Mouse (Mus musculus) lung, embryonic 16.5 days (tissue): ENCODE measurements around the gene Enah. TPM values are rescaled to one million over a fixed set of nuclear protein-coding genes. Genes with fewer than 3 reads are reported as not detected.

Experiments
- ATAC-seq: fragments of 200-750 bp; cut with Nextera tagmentation; 2 replicates; pipeline ENCODE4 v1.8.0; 2017; ENCODE audit warnings: low read depth, mild to moderate bottlenecking, moderate library complexity
- H3K27ac ChIP-seq: fragments of 300-500 bp; sonication (generic); 2 replicates; pipeline ENCODE4 v1.5.1; 2014; ENCODE audit warnings: mild to moderate bottlenecking, control low read depth, low read length
- H3K27me3 ChIP-seq: fragments of 300-500 bp; sonication (generic); 2 replicates; pipeline ENCODE4 v1.6.1; 2014; ENCODE audit warnings: low read depth, low read length, mixed read lengths; ENCODE audit not compliant: control insufficient read depth, insufficient read depth
- H3K36me3 ChIP-seq: fragments of 300-500 bp; sonication (generic); 2 replicates; pipeline ENCODE4 v1.6.1; 2014; ENCODE audit warnings: low read length; ENCODE audit not compliant: control insufficient read depth, insufficient read depth
- H3K4me1 ChIP-seq: fragments of 300-500 bp; sonication (generic); replicated peaks from 2 replicates; pipeline ENCODE4 v1.6.1; 2014; ENCODE audit warnings: low read length, mixed read lengths; ENCODE audit not compliant: control insufficient read depth, insufficient read depth
- H3K4me2 ChIP-seq: fragments of 300-500 bp; sonication (generic); 2 replicates; pipeline ENCODE4 v1.6.1; 2014; ENCODE audit warnings: low read depth, low read length, control low read depth
- H3K4me3 ChIP-seq: fragments of 300-500 bp; sonication (generic); 2 replicates; pipeline ENCODE4 v1.5.1; 2014; ENCODE audit warnings: mild to moderate bottlenecking, low read length, control low read depth
- H3K9ac ChIP-seq: fragments of 300-500 bp; sonication (generic); 2 replicates; pipeline ENCODE4 v1.6.1; 2014; ENCODE audit warnings: low read length, control low read depth
- H3K9me3 ChIP-seq: fragments of 300-500 bp; sonication (generic); 2 replicates; pipeline ENCODE4 v1.6.1; 2016; ENCODE audit warnings: low read length; ENCODE audit not compliant: control insufficient read depth
- WGBS: fragments of 180-500 bp; shearing (Covaris S2); extraction: QIAGEN DNeasy Blood & Tissue Kit; methylation state at CpG from one replicate; pipeline ENCODE4 v1.1.7; 2014; 5-methylcytosine and 5-hydroxymethylcytosine counted together
- polyA plus RNA-seq: library from polyadenylated mRNA; unstranded; fragments of >200 nt; fragmentation: Nextera tagmentation; extraction: Ambion mirVana; gene quantifications from 2 replicates; pipeline ENCODE4 v1.2.1, GENCODE M21; 2015

The Enah gene
- polyA plus RNA-seq, 1 experiment from 2014 or later, result 10.3 TPM

- H3K36me3 ChIP-seq, result no peaks in the 10 kb centered on the region
- H3K9ac ChIP-seq, result no peak overlapping the region
- ATAC-seq, result no peak
- no peaks in the 10 kb centered on the region for H3K9me3 ChIP-seq
- H3K27ac ChIP-seq, result no peak overlapping the region
- no peak overlapping the region for H3K4me2 ChIP-seq
- H3K4me1 ChIP-seq, result no peaks in the 10 kb centered on the region
- H3K4me3 ChIP-seq, result no peak overlapping the region
- H3K27me3 ChIP-seq, result no peaks in the 10 kb centered on the region
- 66% methylated on average over 5 of the region's 5 CpGs for WGBS
Measured at GRCm38 (mm10) chr1:182029989-182030649, 10.3 kb upstream of the Enah start.

DNA sequence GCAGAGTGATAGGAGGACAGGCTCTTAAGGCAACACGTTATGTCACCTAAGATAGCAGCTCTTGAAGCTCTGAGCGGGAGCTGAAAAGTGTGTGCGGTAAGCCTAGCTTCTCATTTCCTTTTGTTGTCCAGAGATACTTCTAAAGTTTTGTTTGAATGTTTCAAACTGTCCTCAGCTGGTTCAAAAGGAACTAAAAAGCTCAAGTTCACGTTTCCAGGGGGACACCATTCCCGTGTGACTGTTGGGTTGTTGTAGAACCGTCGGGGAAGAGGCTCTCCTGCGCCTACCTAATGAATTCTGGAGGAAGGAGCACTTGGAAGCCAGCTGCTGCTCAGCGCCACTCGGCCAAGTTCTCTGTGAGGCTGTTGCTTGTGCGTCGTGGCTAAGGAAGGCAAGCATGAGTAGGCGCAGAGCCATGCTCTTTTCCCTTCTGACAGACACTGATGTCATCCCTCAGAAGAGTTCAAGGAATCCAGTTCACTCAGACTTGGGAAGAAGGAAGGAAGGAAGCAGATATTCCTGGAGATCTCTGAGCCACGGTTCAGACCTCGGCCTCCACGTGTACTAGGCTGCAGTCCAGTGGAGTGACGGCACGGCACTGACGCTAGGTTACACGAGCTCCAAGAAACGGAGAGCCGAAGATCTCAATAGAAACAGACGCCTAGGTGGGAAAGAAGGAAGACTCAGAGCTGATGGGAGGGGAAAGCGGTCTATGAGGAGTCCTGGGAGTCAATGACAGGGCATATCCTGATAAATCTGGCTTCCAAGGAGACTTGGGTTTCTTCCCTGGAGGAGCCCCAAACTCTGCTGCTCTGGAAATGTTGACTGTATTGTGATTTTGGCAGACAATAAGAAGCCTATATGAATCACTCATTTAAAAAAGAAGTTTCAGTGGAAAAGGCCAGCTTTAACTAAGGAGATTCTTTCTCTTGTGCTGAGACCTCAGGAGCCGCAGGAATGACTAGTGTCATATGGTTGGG lies 8.7 kb upstream of the Enah start:
- Histone ChIP-seq H3K4me3 (no peak overlapping the region), H3K27ac (no peak overlapping the region), H3K4me1 (no peaks in the 10 kb centered on the region), H3K36me3 (no peaks in the 10 kb centered on the region), H3K27me3 (no peaks in the 10 kb centered on the region), H3K9ac (no peak overlapping the region), H3K4me2 (no peak overlapping the region), H3K9me3 (no peaks in the 10 kb centered on the region)
- no peak for ATAC-seq
- WGBS, result 69% methylated on average over 25 of the region's 25 CpGs

DNA sequence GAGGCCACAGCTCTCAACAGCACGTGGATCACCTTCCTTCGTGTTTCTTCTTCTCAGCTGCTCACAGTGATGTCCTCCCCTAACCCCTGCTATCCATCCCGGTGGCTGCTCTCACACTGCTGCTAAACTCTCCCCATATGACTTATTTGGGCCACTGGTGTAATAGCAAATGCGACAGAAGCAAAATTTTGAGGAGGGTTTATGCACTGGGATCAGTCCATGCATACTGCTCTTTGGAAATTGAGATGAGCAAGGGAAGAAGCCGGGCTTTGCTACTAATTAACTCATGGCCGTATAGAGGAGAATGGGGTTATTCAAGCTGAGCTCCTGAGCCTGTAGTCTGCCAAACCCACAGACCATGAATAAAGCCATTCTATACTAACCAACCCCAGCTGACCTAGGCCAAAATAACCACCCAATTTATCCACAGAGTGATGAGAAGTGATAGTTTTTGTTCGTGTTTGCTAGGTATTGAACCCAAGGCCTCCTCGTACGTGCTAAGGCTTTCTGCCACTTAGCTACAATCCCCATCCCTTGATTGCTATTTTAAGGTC lies 7.7 kb upstream of the Enah start:
- H3K36me3 ChIP-seq, result no peaks in the 10 kb centered on the region
- H3K27me3 ChIP-seq, result no peaks in the 10 kb centered on the region
- H3K9ac ChIP-seq, result no peak overlapping the region
- no peaks in the 10 kb centered on the region for H3K9me3 ChIP-seq
- no peak overlapping the region for H3K4me3 ChIP-seq
- no peak overlapping the region for H3K4me2 ChIP-seq
- no peak for ATAC-seq
- no peaks in the 10 kb centered on the region for H3K4me1 ChIP-seq
- 85% methylated on average over 9 of the region's 9 CpGs for WGBS
- no peak overlapping the region for H3K27ac ChIP-seq

DNA sequence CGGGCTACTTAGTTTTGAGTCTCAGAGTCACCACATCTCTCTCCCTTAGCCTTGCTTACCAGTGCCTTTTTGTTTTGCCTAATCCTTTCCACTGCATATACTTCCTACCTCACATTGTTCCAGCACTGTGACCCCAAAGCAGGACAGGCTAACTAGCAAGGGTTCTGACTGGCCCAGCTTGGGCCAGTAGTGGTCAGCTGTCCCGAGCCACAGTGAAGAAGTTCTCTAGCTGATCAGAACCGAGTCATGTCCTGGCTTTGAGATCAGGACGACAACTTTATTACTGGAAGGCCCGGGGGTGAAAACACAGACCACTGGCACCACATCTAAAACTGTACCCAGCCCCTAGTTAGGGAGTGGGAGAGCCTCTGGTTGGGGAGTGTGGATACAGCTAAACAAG lies 7.0 kb upstream of the Enah start:
- 91% methylated on average over 5 of the region's 5 CpGs for WGBS
- H3K36me3 ChIP-seq, result no peaks in the 10 kb centered on the region
- peaks cover 2% of the 10 kb centered on the region for H3K4me1 ChIP-seq

GRCm38 (mm10) chr1:182026120-182026519 lies 6.3 kb upstream of the Enah start:
- 60% methylated on average over 7 of the region's 7 CpGs for WGBS
- no peak for ATAC-seq
- no peak overlapping the region for H3K27ac ChIP-seq

More for the DNA sequence above, 7.0 kb upstream of the Enah start:
- H3K27me3 ChIP-seq, result no peaks in the 10 kb centered on the region
- no peak for ATAC-seq
- no peak overlapping the region for H3K9ac ChIP-seq
- H3K4me3 ChIP-seq, result no peak overlapping the region
- H3K4me2 ChIP-seq, result no peak overlapping the region
- H3K9me3 ChIP-seq, result no peaks in the 10 kb centered on the region
- H3K27ac ChIP-seq, result no peak overlapping the region

GRCm38 (mm10) chr1:182021691-182022299 lies 2.0 kb upstream of the Enah start:
- Histone ChIP-seq H3K36me3 (no peaks in the 10 kb centered on the region), H3K9me3 (no peaks in the 10 kb centered on the region), H3K27me3 (no peaks in the 10 kb centered on the region), H3K9ac (no peak overlapping the region), H3K4me2 (no peak overlapping the region), H3K4me1 (peaks cover 20% of the 10 kb centered on the region), H3K4me3 (no peak overlapping the region), H3K27ac (no peak overlapping the region)
- no peak for ATAC-seq
- WGBS, result 63% methylated on average over 6 of the region's 6 CpGs

More at GRCm38 (mm10) chr1:182026120-182026519, 6.3 kb upstream of the Enah start:
- H3K4me2 ChIP-seq, result no peak overlapping the region
- H3K36me3 ChIP-seq, result no peaks in the 10 kb centered on the region
- no peaks in the 10 kb centered on the region for H3K27me3 ChIP-seq
- peaks cover 8% of the 10 kb centered on the region for H3K4me1 ChIP-seq
- no peaks in the 10 kb centered on the region for H3K9me3 ChIP-seq
- H3K4me3 ChIP-seq, result no peak overlapping the region
- H3K9ac ChIP-seq, result no peak overlapping the region

DNA sequence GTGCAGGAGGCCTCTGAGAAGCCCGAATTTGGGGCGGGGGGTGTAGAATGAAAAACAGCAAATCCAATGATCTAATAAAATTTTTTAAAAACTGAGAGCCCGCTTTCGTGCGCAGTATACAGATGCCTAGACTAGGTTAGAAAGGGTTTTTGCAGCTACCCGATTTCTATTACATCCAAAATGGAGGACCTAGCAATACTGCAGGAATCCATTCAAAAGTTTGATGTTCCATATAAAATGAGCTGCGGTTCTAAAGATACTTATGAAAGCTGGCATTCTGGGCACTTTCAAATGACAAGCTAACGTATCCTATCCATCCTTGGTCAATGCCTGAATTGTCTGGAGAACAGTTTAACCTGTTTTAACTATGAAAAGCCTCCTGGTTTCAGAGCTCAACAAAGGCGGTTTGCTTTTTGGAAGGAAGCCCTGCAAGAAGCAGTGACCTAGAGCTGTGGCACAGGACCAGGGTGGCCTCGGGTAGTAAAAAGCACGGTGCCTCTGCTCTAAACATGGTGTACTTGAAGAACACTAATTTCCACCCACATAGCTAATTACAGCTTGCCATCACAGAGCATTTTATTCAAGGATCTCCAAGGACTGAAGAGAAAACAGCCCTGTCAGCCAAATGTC lies 1.2 kb upstream of the Enah start:
- ATAC-seq, result no peak
- no peak overlapping the region; the same call in 1 of the 2 replicates for H3K27ac ChIP-seq
- 33% methylated on average over 11 of the region's 11 CpGs for WGBS

GRCm38 (mm10) chr1:182019266-182019925 lies 394 bp downstream of the Enah start:
- Histone ChIP-seq H3K9me3 (no peaks in the 10 kb centered on the region), H3K4me2 (peak overlapping the region; percentile 94), H3K27ac (peak overlapping the region; percentile 87), H3K4me1 (peaks cover 20% of the 10 kb centered on the region), H3K27me3 (no peaks in the 10 kb centered on the region), H3K9ac (peak overlapping the region; percentile 88), H3K36me3 (no peaks in the 10 kb centered on the region), H3K4me3 (peak overlapping the region; percentile 91)
- under 1% methylated on average over 22 of the region's 104 CpGs for WGBS
- peak; percentile 72 for ATAC-seq

More for the DNA sequence above, 1.2 kb upstream of the Enah start:
- Histone ChIP-seq H3K4me3 (peak overlapping the region; percentile 91), H3K4me2 (peak overlapping the region; percentile 94), H3K4me1 (peaks cover 20% of the 10 kb centered on the region), H3K9me3 (no peaks in the 10 kb centered on the region), H3K36me3 (no peaks in the 10 kb centered on the region), H3K27me3 (no peaks in the 10 kb centered on the region), H3K9ac (peak overlapping the region; percentile 88; the same call in 1 of the 2 replicates)
